ENCODE assay signal across 8 mouse cellular contexts in genomic region chr7:25315306-25316041, GRCm38 (mm10). TPM values are rescaled to one million over a fixed set of nuclear protein-coding genes. Genes with fewer than 3 reads are reported as not detected.
DNase-seq lines count a peak whose midpoint lies in the region; ATAC-seq and TF ChIP-seq lines count a peak whose summit lies in the region.

No protein-coding gene starts in this region.

- H3K27me3 ChIP-seq in lung, embryonic 14.5 days (ENCODE audit: insufficient read depth, low read length): peaks cover 44% of the 10 kb centered on the region
- peaks cover 54% of the 10 kb centered on the region for H3K27me3 ChIP-seq in forebrain, embryonic 12.5 days
- H3K27me3 ChIP-seq in kidney, postnatal 0 days (ENCODE audit: insufficient read depth, low read length): peaks cover 27% of the 10 kb centered on the region
- peaks cover 22% of the 10 kb centered on the region; the same call in 1 of the 2 replicates for H3K27me3 ChIP-seq in midbrain, postnatal 0 days (ENCODE audit: insufficient read depth, low read length)

- H3K9me3 ChIP-seq in lung, embryonic 14.5 days (ENCODE audit: low read depth, low read length): no peaks in the 10 kb centered on the region
- no peaks in the 10 kb centered on the region for H3K9me3 ChIP-seq in forebrain, embryonic 12.5 days
- no peaks in the 10 kb centered on the region for H3K9me3 ChIP-seq in kidney, postnatal 0 days (replicated peaks; ENCODE audit: low read length)
- H3K9me3 ChIP-seq in midbrain, postnatal 0 days (ENCODE audit: low read length): no peaks in the 10 kb centered on the region

- peak overlapping the region; percentile 34 for H3K9ac ChIP-seq in lung, embryonic 14.5 days
- peak overlapping the region; percentile 64 for H3K9ac ChIP-seq in forebrain, embryonic 12.5 days
- peak overlapping the region; percentile 45; the same call in 1 of the 2 replicates for H3K9ac ChIP-seq in kidney, postnatal 0 days (ENCODE audit: low read depth, low read length)
- peak overlapping the region; percentile 42 for H3K9ac ChIP-seq in midbrain, postnatal 0 days (replicated peaks; ENCODE audit: low read length, poor library complexity, severe bottlenecking)

- H3K4me3 ChIP-seq in lung, embryonic 14.5 days (ENCODE audit: low read depth, low read length): peak overlapping the region; percentile 43
- peak overlapping the region; percentile 48 for H3K4me3 ChIP-seq in forebrain, embryonic 12.5 days (replicated peaks)
- H3K4me3 ChIP-seq in kidney, postnatal 0 days (replicated peaks; ENCODE audit: low read depth, low read length): peak overlapping the region; percentile 40
- peak overlapping the region; percentile 22 for H3K4me3 ChIP-seq in midbrain, postnatal 0 days (ENCODE audit: low read depth, low read length)

- no peak for TF ChIP-seq CTCF in lung, embryonic 14.5 days (IDR thresholded peaks at IDR 0.05; ENCODE audit: low read depth)
- no peak for TF ChIP-seq CTCF in kidney, postnatal 0 days (IDR thresholded peaks at IDR 0.05; ENCODE audit: low read depth)
- TF ChIP-seq CTCF in midbrain, postnatal 0 days (IDR thresholded peaks at IDR 0.05): no peak

- under 1% methylated on average over 65 of the region's 69 CpGs for WGBS in lung, embryonic 14.5 days
- under 1% methylated on average over 63 of the region's 69 CpGs for WGBS in forebrain, embryonic 12.5 days
- WGBS in kidney, postnatal 0 days: under 1% methylated on average over 55 of the region's 69 CpGs
- 3% methylated on average over 62 of the region's 69 CpGs for WGBS in midbrain, postnatal 0 days

- H3K4me1 ChIP-seq in lung, embryonic 14.5 days (ENCODE audit: insufficient read depth): peaks cover 10% of the 10 kb centered on the region; the same call in 1 of the 2 replicates
- H3K4me1 ChIP-seq in forebrain, embryonic 12.5 days: peaks cover 33% of the 10 kb centered on the region
- peaks cover 19% of the 10 kb centered on the region for H3K4me1 ChIP-seq in kidney, postnatal 0 days (replicated peaks; ENCODE audit: insufficient read depth, low read length)
- 0 out of 2 replicates have a peak, but pooled peaks cover 2% of the 10 kb centered on the region for H3K4me1 ChIP-seq in midbrain, postnatal 0 days (ENCODE audit: insufficient read depth, low read length)

- DNase-seq in lung, embryonic 14.5 days: no peak
- no peak for DNase-seq in lung, postnatal 36 days
- peak; percentile 80 for DNase-seq in adrenal gland, postnatal 14 days
- no peak for DNase-seq in kidney, postnatal 0 days (ENCODE audit: low spot score)
- DNase-seq in midbrain, postnatal 0 days (ENCODE audit: low spot score): no peak
- no peak for DNase-seq in urinary bladder, adult 2 months (ENCODE audit: low spot score)
- DNase-seq in urinary bladder, postnatal 10 days (ENCODE audit: low spot score): no peak

- peak overlapping the region; percentile 99 for H3K4me2 ChIP-seq in lung, embryonic 14.5 days
- H3K4me2 ChIP-seq in forebrain, embryonic 12.5 days: peak overlapping the region; percentile 75
- peak overlapping the region; percentile 83 for H3K4me2 ChIP-seq in kidney, postnatal 0 days (ENCODE audit: low read length)
- H3K4me2 ChIP-seq in midbrain, postnatal 0 days (ENCODE audit: low read depth, low read length, poor library complexity, severe bottlenecking): peak overlapping the region; percentile 38

- H3K36me3 ChIP-seq in lung, embryonic 14.5 days (ENCODE audit: insufficient read depth): no peaks in the 10 kb centered on the region
- H3K36me3 ChIP-seq in forebrain, embryonic 12.5 days (replicated peaks): no peaks in the 10 kb centered on the region
- H3K36me3 ChIP-seq in kidney, postnatal 0 days (ENCODE audit: insufficient read depth, low read length): no peaks in the 10 kb centered on the region
- H3K36me3 ChIP-seq in midbrain, postnatal 0 days (ENCODE audit: insufficient read depth, low read length): peaks cover 22% of the 10 kb centered on the region; the same call in 1 of the 2 replicates

- ATAC-seq in lung, embryonic 14.5 days (ENCODE audit: insufficient read depth): no peak
- ATAC-seq in forebrain, embryonic 12.5 days (ENCODE audit: low FRiP score): no peak
- no peak for ATAC-seq in kidney, postnatal 0 days (replicated peaks; ENCODE audit: low FRiP score, low read depth)
- no peak for ATAC-seq in midbrain, postnatal 0 days (ENCODE audit: low FRiP score)

- H3K27ac ChIP-seq in lung, embryonic 14.5 days (ENCODE audit: low read depth): no peak overlapping the region
- H3K27ac ChIP-seq in forebrain, embryonic 12.5 days: no peak overlapping the region
- H3K27ac ChIP-seq in kidney, postnatal 0 days: no peak overlapping the region
- H3K27ac ChIP-seq in midbrain, postnatal 0 days (ENCODE audit: low read depth, low read length): peak overlapping the region; percentile 74

RNA-seq across cellular contexts. Expression of gene Megf8, which starts 1.5 kb away (rescaled TPM):
- polyA plus RNA-seq in lung, embryonic 14.5 days (2014; fragmentation: Nextera tagmentation; extraction: Ambion mirVana): 12.2 and 14.9 TPM in 2 replicates
- total RNA-seq in adrenal gland, postnatal 14 days (2021): 39.1 and 39.7 TPM in 2 replicates
- 18.5 and 18.8 TPM in 2 replicates for polyA plus RNA-seq in forebrain, embryonic 12.5 days (2016; fragmentation: Nextera tagmentation; extraction: Ambion mirVana)
- 8.1 and 9.6 TPM in 2 replicates for polyA plus RNA-seq in kidney, postnatal 0 days (2015; fragmentation: Nextera tagmentation; extraction: Ambion mirVana)
- total RNA-seq in midbrain, postnatal 0 days (2014; rRNA removed): 90.0 and 103 TPM in 2 replicates
- polyA plus RNA-seq in midbrain, postnatal 0 days (2015; fragmentation: Nextera tagmentation; extraction: Ambion mirVana): 15.3 and 15.6 TPM in 2 replicates
- polyA plus RNA-seq in urinary bladder, adult 2 months (2012; rRNA removed): 21.5 and 28.4 TPM in 2 replicates

RNA-seq across cellular contexts. Expression of gene Tmem145, which starts 9.6 kb away (rescaled TPM):
- polyA plus RNA-seq in lung, embryonic 14.5 days (2014; fragmentation: Nextera tagmentation; extraction: Ambion mirVana): 0.25 TPM in 1 of 2 replicates, not detected in the other
- total RNA-seq in adrenal gland, postnatal 14 days (2021): 1.4 and 3.2 TPM in 2 replicates
- polyA plus RNA-seq in forebrain, embryonic 12.5 days (2016; fragmentation: Nextera tagmentation; extraction: Ambion mirVana): 11.9 and 12.1 TPM in 2 replicates
- 0.23 and 0.50 TPM in 2 replicates for polyA plus RNA-seq in kidney, postnatal 0 days (2015; fragmentation: Nextera tagmentation; extraction: Ambion mirVana)
- 105 and 106 TPM in 2 replicates for total RNA-seq in midbrain, postnatal 0 days (2014; rRNA removed)
- polyA plus RNA-seq in midbrain, postnatal 0 days (2015; fragmentation: Nextera tagmentation; extraction: Ambion mirVana): 131 and 143 TPM in 2 replicates
- polyA plus RNA-seq in urinary bladder, adult 2 months (2012; rRNA removed): 0.06 and 0.11 TPM in 2 replicates

RNA-seq across cellular contexts. Expression of gene Prr19, which starts 14.3 kb away (rescaled TPM):
- 0.26 and 0.29 TPM in 2 replicates for polyA plus RNA-seq in lung, embryonic 14.5 days (2014; fragmentation: Nextera tagmentation; extraction: Ambion mirVana)
- not detected in 2 replicates for total RNA-seq in adrenal gland, postnatal 14 days (2021)
- polyA plus RNA-seq in forebrain, embryonic 12.5 days (2016; fragmentation: Nextera tagmentation; extraction: Ambion mirVana): 1.3 and 1.7 TPM in 2 replicates
- polyA plus RNA-seq in kidney, postnatal 0 days (2015; fragmentation: Nextera tagmentation; extraction: Ambion mirVana): 0.21 and 0.26 TPM in 2 replicates
- total RNA-seq in midbrain, postnatal 0 days (2014; rRNA removed): 2.0 and 2.5 TPM in 2 replicates
- polyA plus RNA-seq in midbrain, postnatal 0 days (2015; fragmentation: Nextera tagmentation; extraction: Ambion mirVana): 5.7 and 7.0 TPM in 2 replicates
- polyA plus RNA-seq in urinary bladder, adult 2 months (2012; rRNA removed): 0.06 TPM in 1 of 2 replicates, not detected in the other

RNA-seq across cellular contexts. Expression of gene Pafah1b3, which starts 17.7 kb away (rescaled TPM):
- 175 and 183 TPM in 2 replicates for polyA plus RNA-seq in lung, embryonic 14.5 days (2014; fragmentation: Nextera tagmentation; extraction: Ambion mirVana)
- total RNA-seq in adrenal gland, postnatal 14 days (2021): 31.5 and 33.7 TPM in 2 replicates
- polyA plus RNA-seq in forebrain, embryonic 12.5 days (2016; fragmentation: Nextera tagmentation; extraction: Ambion mirVana): 378 and 384 TPM in 2 replicates
- 144 and 152 TPM in 2 replicates for polyA plus RNA-seq in kidney, postnatal 0 days (2015; fragmentation: Nextera tagmentation; extraction: Ambion mirVana)
- total RNA-seq in midbrain, postnatal 0 days (2014; rRNA removed): 595 and 661 TPM in 2 replicates
- 604 and 629 TPM in 2 replicates for polyA plus RNA-seq in midbrain, postnatal 0 days (2015; fragmentation: Nextera tagmentation; extraction: Ambion mirVana)
- 40.1 and 48.5 TPM in 2 replicates for polyA plus RNA-seq in urinary bladder, adult 2 months (2012; rRNA removed)

RNA-seq across cellular contexts. Expression of gene Cic, which starts 48.0 kb away (rescaled TPM):
- polyA plus RNA-seq in lung, embryonic 14.5 days (2014; fragmentation: Nextera tagmentation; extraction: Ambion mirVana): 31.1 and 39.1 TPM in 2 replicates
- total RNA-seq in adrenal gland, postnatal 14 days (2021): 115 and 127 TPM in 2 replicates
- 40.8 and 46.9 TPM in 2 replicates for polyA plus RNA-seq in forebrain, embryonic 12.5 days (2016; fragmentation: Nextera tagmentation; extraction: Ambion mirVana)
- polyA plus RNA-seq in kidney, postnatal 0 days (2015; fragmentation: Nextera tagmentation; extraction: Ambion mirVana): 22.0 and 23.3 TPM in 2 replicates
- total RNA-seq in midbrain, postnatal 0 days (2014; rRNA removed): 145 and 146 TPM in 2 replicates
- polyA plus RNA-seq in midbrain, postnatal 0 days (2015; fragmentation: Nextera tagmentation; extraction: Ambion mirVana): 26.8 and 31.9 TPM in 2 replicates
- polyA plus RNA-seq in urinary bladder, adult 2 months (2012; rRNA removed): 30.8 and 58.8 TPM in 2 replicates

Comparison
In these comparisons a context has a peak if more than half of its experiments do, and no peak if none do; other contexts are left out.
1. H3K4me2 ChIP-seq: peak in every context shown above with its lines; median percentile 99 in lung, embryonic 14.5 days; 83 in kidney, postnatal 0 days; 75 in forebrain, embryonic 12.5 days; 38 in midbrain, postnatal 0 days.
2. RNA of gene Tmem145, which starts 9.6 kb away (polyA plus RNA-seq): 131 to 143 TPM in midbrain, postnatal 0 days; 11.9 to 12.1 TPM in forebrain, embryonic 12.5 days, 0.23 to 0.50 TPM in kidney, postnatal 0 days, 0.25 TPM in lung, embryonic 14.5 days and 0.06 to 0.11 TPM in urinary bladder, adult 2 months; every median in the first group is over 10 times any median in the second.
3. Peak in every context shown above with its lines, with median percentiles within 50 percentile points of each other: H3K4me3 ChIP-seq and H3K9ac ChIP-seq.